Mouse (Mus musculus) left cerebral cortex, adult 11 months (tissue): ENCODE measurements at regions not wholly inside any gene's neighbourhood (a gene's known extent, or its start where the extent isn't known, plus 50 kb on each side); places are given as distances from the start of the nearest gene placed in this dataset.
A peak's percentile ranks its signal among the peaks of the same experiment; 100 is the strongest.

Experiments
- DNase-seq: peaks from one replicate; pipeline ENCODE4 v3.0.0; 2022; ENCODE audit warnings: low spot score

DNA sequence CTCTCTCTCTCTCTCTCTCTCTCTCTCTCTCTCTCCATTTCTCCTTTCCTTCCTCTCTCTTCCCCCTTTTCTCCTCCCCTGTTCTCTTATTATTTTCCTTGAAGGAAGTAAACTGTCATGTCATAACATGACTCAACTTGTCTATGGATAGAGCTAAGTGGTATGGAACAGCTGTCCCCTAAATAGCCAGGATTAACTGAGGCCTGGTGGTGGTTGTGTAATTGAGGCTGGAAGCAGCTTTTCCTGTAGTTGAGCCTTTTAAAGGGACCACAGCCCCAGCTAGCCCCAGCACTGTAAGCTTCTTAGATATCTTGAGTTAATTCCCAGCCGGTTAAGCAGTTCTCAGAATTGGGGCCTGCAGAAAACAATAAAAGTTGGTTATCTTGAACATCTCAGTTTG is 243.7 kb upstream of the Nbea start:
- DNase-seq: no peak

DNA sequence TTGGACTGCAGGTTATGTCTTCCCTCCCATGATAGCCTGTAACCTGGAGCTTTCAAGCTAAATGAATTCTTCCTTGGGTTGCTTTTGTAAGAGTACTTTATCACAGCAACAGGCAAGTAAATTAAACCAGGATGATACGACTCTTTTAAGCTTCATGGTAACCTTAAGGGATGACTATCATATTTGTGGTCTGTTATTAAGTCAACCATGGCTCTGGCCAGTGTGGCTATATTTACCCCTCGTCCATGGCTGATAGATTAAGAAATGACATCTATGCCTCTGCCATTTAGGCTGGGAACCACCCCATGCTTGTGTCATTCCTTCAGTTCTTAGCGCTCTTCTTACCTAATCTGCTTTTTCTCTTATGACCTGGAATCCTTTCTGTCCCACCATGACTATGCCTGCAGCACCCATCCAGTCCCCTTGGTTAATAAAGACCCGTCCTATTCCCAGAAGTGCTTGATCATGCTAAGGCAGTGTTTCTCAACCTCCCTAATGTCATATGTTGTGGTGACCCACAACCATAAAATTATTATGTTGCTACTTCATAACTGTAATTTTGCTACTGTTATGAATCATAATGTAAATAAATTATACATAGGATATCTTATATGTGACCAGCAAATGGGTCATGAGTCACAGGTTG is 214.5 kb upstream of the Nbea start:
- no peak for DNase-seq

GRCm38 (mm10) chr3:56393134-56393533 is 209.6 kb upstream of the Nbea start:
- DNase-seq: no peak

DNA sequence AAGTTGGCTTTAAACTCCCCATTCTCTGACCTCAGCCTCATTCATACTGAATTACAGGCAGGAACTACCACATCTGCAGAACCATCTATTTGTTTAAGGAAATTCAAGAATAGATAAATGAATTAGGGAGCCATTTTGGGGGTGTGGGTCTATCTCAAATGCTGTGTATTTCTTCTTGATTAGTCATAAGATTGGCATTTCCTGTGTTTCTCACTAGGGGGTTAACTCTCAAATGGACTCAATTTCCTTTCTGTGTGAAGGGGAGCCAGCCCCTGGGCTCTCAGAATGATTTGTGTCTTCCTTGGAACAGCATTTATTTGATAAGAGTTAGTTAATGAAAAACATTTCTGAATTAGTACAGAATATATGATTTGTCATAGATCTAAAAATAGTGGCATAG is 196.8 kb upstream of the Nbea start:
- DNase-seq: no peak

DNA sequence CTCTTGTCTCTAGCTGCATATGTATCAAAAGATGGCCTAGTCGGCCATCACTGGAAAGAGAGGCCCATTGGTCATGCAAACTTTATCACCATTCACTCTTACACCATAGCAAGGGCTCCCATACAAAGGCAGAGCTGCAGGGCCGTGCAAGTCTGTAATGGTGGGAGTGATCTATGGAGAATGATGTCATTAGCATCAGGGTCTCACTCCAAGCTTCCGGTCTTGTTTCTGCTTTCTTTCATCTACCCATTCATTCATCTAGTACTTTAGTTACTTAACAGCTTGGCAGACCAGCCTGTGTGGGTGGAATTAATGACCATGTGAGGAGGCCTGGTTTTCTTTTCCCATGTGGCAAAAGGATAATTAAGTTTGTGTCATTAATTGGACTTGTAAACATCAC is 196.0 kb upstream of the Nbea start:
- no peak for DNase-seq

DNA sequence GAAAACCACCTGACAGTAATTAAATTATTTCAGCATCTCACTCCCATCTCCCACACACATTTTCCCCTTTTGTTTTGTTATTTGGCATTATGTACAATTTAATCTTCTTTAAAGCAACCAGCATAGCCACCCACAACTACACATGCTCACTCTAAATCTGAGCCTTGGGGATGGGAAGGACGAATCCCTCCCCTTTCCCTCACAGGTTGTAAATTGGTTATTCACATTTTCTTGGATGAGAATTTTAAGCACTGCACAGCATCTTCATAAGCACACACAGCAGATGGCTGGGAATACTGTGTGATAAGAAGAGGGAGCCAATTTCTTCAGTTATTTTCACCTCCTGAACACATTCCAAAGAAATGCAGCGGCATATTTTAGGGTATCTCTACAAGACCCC is 179.0 kb upstream of the Nbea start:
- DNase-seq: peak; percentile 61

- no peak for DNase-seq
Observed at GRCm38 (mm10) chr3:56357035-56357701, 173.7 kb upstream of the Nbea start.

GRCm38 (mm10) chr3:56356163-56356882 is 172.8 kb upstream of the Nbea start:
- DNase-seq: no peak
